Mouse (Mus musculus): ENCODE measurements around the gene Cel.

DNA sequence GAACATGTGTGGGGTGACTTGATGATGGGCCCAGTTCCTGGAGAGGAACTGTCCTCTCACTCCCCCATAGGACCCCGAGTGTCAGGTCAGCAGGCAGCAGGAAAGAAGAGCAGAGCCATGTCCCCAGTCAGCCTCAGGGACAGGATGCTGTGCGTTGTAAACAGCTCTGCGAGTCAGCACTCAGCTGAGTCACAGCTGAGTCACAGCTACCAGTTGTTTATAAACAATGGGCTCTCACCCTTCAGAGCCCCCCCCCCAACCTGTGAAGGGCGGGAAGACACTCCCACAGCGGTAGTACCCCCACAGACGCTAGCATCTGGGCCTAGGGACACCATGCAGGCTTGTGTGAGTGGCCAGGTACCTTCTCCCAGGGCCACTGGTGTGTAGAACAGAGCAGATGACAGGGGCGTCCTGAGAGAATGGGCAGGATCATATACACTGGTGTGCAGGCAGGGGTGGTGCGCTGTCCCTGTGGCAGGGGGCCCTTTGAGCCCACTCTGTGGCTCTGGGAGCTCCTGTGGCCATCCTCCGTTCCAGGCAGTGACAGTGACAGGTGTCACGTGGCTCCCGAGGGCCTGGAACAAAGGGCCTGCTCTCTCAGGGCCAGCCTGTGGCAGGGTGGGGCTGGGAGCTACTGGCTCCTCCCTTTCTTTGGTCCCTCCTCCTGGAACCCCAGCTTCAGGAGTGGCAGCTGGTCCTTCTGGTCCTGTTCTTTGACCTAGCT is 37.8 kb downstream of the Cel start:
- TF ChIP-seq CTCF (IDR thresholded peaks at IDR 0.05; ENCODE audit: borderline replicate concordance, insufficient read depth, low read length) (no peak), POLR2A (IDR thresholded peaks at IDR 0.05; ENCODE audit: low read depth, low read length) (no peak)

All from embryonic fibroblast, embryonic 13.5 days (primary cell).